Mouse (Mus musculus) skeletal muscle tissue, adult 2 months (tissue): ENCODE measurements around the gene Naa11.

Experiments
- DNase-seq: peaks from one replicate; pipeline ENCODE4 v3.0.0-alpha.2; 2012; ENCODE audit warnings: low read depth, low spot score

Naa11 gene

DNA sequence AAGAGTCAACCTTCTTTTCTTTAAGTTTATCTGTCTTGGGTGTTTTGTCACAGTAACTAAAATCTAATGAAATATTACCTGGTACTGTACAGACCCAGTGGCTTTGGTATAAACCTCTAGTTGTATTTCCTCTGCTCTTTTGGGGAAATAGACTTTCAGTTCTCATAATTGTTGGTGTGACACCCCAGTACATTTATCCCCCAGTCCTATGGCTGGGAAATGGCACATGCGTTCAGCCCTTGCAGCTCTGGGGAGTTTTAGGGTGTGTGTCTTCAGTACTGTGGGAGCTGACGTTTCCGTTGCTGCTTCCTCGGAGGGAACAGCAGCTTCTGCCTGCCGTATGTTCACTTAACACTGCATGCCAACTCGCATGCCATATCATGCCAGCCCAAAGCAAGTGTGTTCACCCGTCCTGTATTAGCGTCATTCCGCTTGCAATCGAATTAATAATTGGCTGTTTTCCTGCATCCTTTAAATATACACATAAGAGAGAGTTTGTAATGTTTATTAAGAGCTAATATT is 46.4 kb downstream of the Naa11 start:
- DNase-seq = no peak

DNA sequence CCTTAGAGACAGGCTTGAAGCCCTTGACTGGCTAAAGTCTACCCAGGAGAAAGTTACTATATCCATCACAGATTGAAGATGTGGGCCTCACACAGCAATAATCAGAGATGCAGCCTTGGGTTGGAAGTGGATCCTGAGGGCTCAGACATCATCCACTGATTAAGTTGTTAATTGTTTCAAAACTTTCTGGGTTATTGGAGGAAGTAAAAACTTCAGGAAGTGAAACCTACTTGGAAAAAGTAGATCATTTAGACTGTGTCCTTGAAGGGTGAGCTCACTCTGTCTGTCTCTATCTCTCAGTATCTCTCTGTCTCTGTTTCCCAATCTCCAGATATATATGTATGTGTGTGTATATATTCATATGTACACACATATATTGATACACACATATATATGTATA is 47.0 kb downstream of the Naa11 start:
- DNase-seq = no peak

DNA sequence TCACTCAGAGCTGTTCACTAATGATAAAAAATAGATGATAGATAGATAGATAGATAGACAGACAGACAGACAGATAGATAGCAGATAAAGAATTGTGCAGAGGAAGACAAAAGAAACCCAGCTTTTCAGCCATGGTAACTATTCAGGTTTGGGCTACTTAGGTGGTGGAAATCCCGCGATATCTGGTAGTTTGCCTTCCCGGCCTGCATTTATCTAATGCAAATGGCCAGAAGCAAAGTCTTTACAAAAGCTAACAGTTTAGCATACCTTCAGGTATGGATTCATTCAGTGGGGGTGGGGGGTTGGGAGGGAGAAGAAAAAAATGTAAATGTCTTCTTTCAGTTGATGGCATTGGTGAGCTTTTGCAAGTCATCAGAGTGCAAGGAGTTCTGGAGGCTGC is 48.0 kb downstream of the Naa11 start:
- no peak for DNase-seq

DNA sequence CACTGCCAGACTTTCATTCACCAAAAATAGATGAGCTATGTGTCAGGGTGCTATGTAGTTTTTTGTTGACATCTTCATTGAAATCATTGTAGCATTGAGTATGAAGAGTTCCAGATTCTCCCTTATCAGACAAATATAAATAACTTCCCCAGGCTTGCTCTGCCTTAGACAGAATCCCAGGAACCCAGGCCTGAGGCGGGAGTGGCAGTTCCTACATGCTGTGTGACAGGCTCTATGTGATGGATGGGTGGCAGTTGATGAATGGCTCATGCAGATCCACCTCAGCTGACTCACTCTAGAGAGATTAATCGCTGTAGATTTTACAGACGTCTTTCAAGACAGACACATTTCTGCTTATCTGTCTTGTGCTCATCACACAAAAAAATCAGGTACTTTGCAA is 57.4 kb downstream of the Naa11 start:
- no peak for DNase-seq
